Mouse (Mus musculus) forebrain, embryonic 10.5 days (tissue): ENCODE measurements around the gene Cuedc1. TPM values are rescaled to one million over a fixed set of nuclear protein-coding genes. Genes with fewer than 3 reads are reported as not detected.

Experiments
- DNase-seq: peaks from one replicate; pipeline ENCODE4 v3.0.0-alpha.2; 2017; ENCODE audit warnings: low spot score; ENCODE audit errors: extremely low spot score
- H3K27ac ChIP-seq: fragments of 300-500 bp; sonication (generic); 2 replicates; pipeline ENCODE4 v1.5.1; 2016; ENCODE audit warnings: mild to moderate bottlenecking
- H3K27me3 ChIP-seq: fragments of 300-500 bp; sonication (generic); 2 replicates; pipeline ENCODE4 v1.6.1; 2016; ENCODE audit warnings: mild to moderate bottlenecking; ENCODE audit not compliant: poor library complexity, severe bottlenecking
- H3K36me3 ChIP-seq: fragments of 300-500 bp; sonication (generic); replicated peaks from 2 replicates; pipeline ENCODE4 v1.6.1; 2016; ENCODE audit warnings: mild to moderate bottlenecking, moderate library complexity
- H3K4me1 ChIP-seq: fragments of 300-500 bp; sonication (generic); 2 replicates; pipeline ENCODE4 v1.6.1; 2016
- H3K4me3 ChIP-seq: fragments of 300-500 bp; sonication (generic); 2 replicates; pipeline ENCODE4 v1.5.1; 2016; ENCODE audit warnings: mild to moderate bottlenecking, moderate library complexity
- H3K9me3 ChIP-seq: fragments of 300-500 bp; sonication (generic); 2 replicates; pipeline ENCODE4 v1.6.1; 2016; ENCODE audit warnings: mild to moderate bottlenecking, moderate library complexity
- WGBS: fragments of 180-500 bp; shearing (Covaris S2); methylation state at CpG from one replicate; pipeline ENCODE4 v1.1.7; 2016; 5-methylcytosine and 5-hydroxymethylcytosine counted together
- polyA plus RNA-seq: library from polyadenylated mRNA; unstranded; fragments of >200 nt; fragmentation: Nextera tagmentation; extraction: Ambion mirVana; gene quantifications from 2 replicates; pipeline ENCODE4 v1.2.1, GENCODE M21; 2016

Gene Cuedc1
- polyA plus RNA-seq, 1 experiment from 2014 or later = 24.9 TPM

- Histone ChIP-seq H3K4me3 (no peak overlapping the region), H3K27ac (peak overlapping the region; percentile 56; the same call in 1 of the 2 replicates), H3K4me1 (peaks cover 60% of the 10 kb centered on the region), H3K36me3 (peaks cover 18% of the 10 kb centered on the region), H3K27me3 (no peaks in the 10 kb centered on the region), H3K9me3 (no peaks in the 10 kb centered on the region)
- no peak for DNase-seq
- 53% methylated on average over 3 of the region's 3 CpGs for WGBS
These were observed 31.4 kb downstream of the Cuedc1 start for GRCm38 (mm10) chr11:88129281-88129680.

GRCm38 (mm10) chr11:88129935-88130334 is 32.1 kb downstream of the Cuedc1 start:
- DNase-seq = no peak
- WGBS = 97% methylated on average over 10 of the region's 10 CpGs
- Histone ChIP-seq H3K9me3 (no peaks in the 10 kb centered on the region), H3K4me1 (peaks cover 59% of the 10 kb centered on the region), H3K27ac (no peak overlapping the region), H3K4me3 (no peak overlapping the region), H3K36me3 (peaks cover 21% of the 10 kb centered on the region), H3K27me3 (no peaks in the 10 kb centered on the region)

GRCm38 (mm10) chr11:88131847-88132246 is 34.0 kb downstream of the Cuedc1 start:
- Histone ChIP-seq H3K36me3 (peaks cover 18% of the 10 kb centered on the region), H3K27ac (peak overlapping the region; percentile 72), H3K9me3 (no peaks in the 10 kb centered on the region), H3K27me3 (no peaks in the 10 kb centered on the region), H3K4me3 (no peak overlapping the region), H3K4me1 (peaks cover 56% of the 10 kb centered on the region)
- WGBS = 74% methylated on average over 8 of the region's 8 CpGs
- no peak for DNase-seq

- H3K4me1 ChIP-seq = peaks cover 66% of the 10 kb centered on the region
- no peak for DNase-seq
- no peaks in the 10 kb centered on the region for H3K9me3 ChIP-seq
- 67% methylated on average over 7 of the region's 7 CpGs for WGBS
- H3K27ac ChIP-seq = peak overlapping the region; percentile 53; the same call in 1 of the 2 replicates
- no peak overlapping the region for H3K4me3 ChIP-seq
- peaks cover 18% of the 10 kb centered on the region for H3K36me3 ChIP-seq
- H3K27me3 ChIP-seq = peaks cover 3% of the 10 kb centered on the region; the same call in 1 of the 2 replicates
These were observed 37.4 kb downstream of the Cuedc1 start for GRCm38 (mm10) chr11:88135218-88135617.

- DNase-seq = peak; percentile 18
- peaks cover 81% of the 10 kb centered on the region for H3K4me1 ChIP-seq
- no peaks in the 10 kb centered on the region; the same call in 1 of the 2 replicates for H3K9me3 ChIP-seq
- H3K36me3 ChIP-seq = peaks cover 18% of the 10 kb centered on the region
- H3K27ac ChIP-seq = peak overlapping the region; percentile 92
- peaks cover 3% of the 10 kb centered on the region; the same call in 1 of the 2 replicates for H3K27me3 ChIP-seq
- 69% methylated on average over 12 of the region's 12 CpGs for WGBS
- H3K4me3 ChIP-seq = peak overlapping the region; percentile 42
These were observed 40.1 kb downstream of the Cuedc1 start for GRCm38 (mm10) chr11:88137814-88138425.

GRCm38 (mm10) chr11:88139256-88139861 is 41.5 kb downstream of the Cuedc1 start:
- peak; percentile 95 for DNase-seq
- Histone ChIP-seq H3K4me3 (peak overlapping the region; percentile 42), H3K36me3 (peaks cover 10% of the 10 kb centered on the region), H3K27ac (peak overlapping the region; percentile 92), H3K4me1 (peaks cover 93% of the 10 kb centered on the region), H3K9me3 (peaks cover 4% of the 10 kb centered on the region), H3K27me3 (peaks cover 3% of the 10 kb centered on the region; the same call in 1 of the 2 replicates)
- WGBS = 1% methylated on average over 20 of the region's 20 CpGs

- WGBS = 10% methylated on average over 13 of the region's 13 CpGs
- Histone ChIP-seq H3K27me3 (peaks cover 3% of the 10 kb centered on the region; the same call in 1 of the 2 replicates), H3K36me3 (peaks cover 8% of the 10 kb centered on the region), H3K4me3 (peak overlapping the region; percentile 42), H3K4me1 (peaks cover 94% of the 10 kb centered on the region), H3K27ac (peak overlapping the region; percentile 92), H3K9me3 (peaks cover 4% of the 10 kb centered on the region)
- DNase-seq = peak; percentile 62
These were observed 42.5 kb downstream of the Cuedc1 start for GRCm38 (mm10) chr11:88140066-88141060.

GRCm38 (mm10) chr11:88142362-88142761 is 44.5 kb downstream of the Cuedc1 start:
- H3K4me3 ChIP-seq = no peak overlapping the region
- no peak for DNase-seq
- H3K36me3 ChIP-seq = peaks cover 8% of the 10 kb centered on the region
- peaks cover 96% of the 10 kb centered on the region for H3K4me1 ChIP-seq
- H3K27ac ChIP-seq = peak overlapping the region; percentile 92
- peaks cover 4% of the 10 kb centered on the region for H3K9me3 ChIP-seq
- H3K27me3 ChIP-seq = peaks cover 3% of the 10 kb centered on the region; the same call in 1 of the 2 replicates
- 47% methylated on average over 8 of the region's 8 CpGs for WGBS

- Histone ChIP-seq H3K36me3 (peaks cover 8% of the 10 kb centered on the region), H3K9me3 (peaks cover 4% of the 10 kb centered on the region), H3K4me1 (peaks cover 96% of the 10 kb centered on the region), H3K27ac (peak overlapping the region; percentile 44), H3K4me3 (no peak overlapping the region), H3K27me3 (no peaks in the 10 kb centered on the region)
- 71% methylated on average over 4 of the region's 4 CpGs for WGBS
- no peak for DNase-seq
These were observed 46.2 kb downstream of the Cuedc1 start for GRCm38 (mm10) chr11:88144100-88144499.

GRCm38 (mm10) chr11:88145214-88146006 is 47.6 kb downstream of the Cuedc1 start:
- Histone ChIP-seq H3K4me3 (no peak overlapping the region), H3K4me1 (peaks cover 92% of the 10 kb centered on the region), H3K27ac (0 out of 2 replicates have a peak overlapping the region, but pooled peaks have one; percentile 60), H3K27me3 (no peaks in the 10 kb centered on the region), H3K36me3 (peaks cover 8% of the 10 kb centered on the region), H3K9me3 (peaks cover 4% of the 10 kb centered on the region)
- no peak for DNase-seq
- WGBS = 89% methylated on average over 13 of the region's 13 CpGs

GRCm38 (mm10) chr11:88146264-88147060 is 48.6 kb downstream of the Cuedc1 start:
- Histone ChIP-seq H3K4me1 (peaks cover 92% of the 10 kb centered on the region), H3K36me3 (peaks cover 8% of the 10 kb centered on the region), H3K4me3 (no peak overlapping the region), H3K27me3 (no peaks in the 10 kb centered on the region), H3K27ac (peak overlapping the region; percentile 60), H3K9me3 (peaks cover 4% of the 10 kb centered on the region)
- WGBS = 82% methylated on average over 12 of the region's 12 CpGs
- no peak for DNase-seq
